Mouse (Mus musculus) kidney, postnatal 25 days (tissue): Measurements from ENCODE around the gene Rexo5.
A peak's percentile ranks its signal among the peaks of the same experiment; 100 is the strongest.

Experiments
- DNase-seq, 2 experiments: peaks; one replicate each; pipeline ENCODE4 v3.0.0; 2021; ENCODE audit warnings: mixed read lengths in 2 of 2

Rexo5 gene

DNA sequence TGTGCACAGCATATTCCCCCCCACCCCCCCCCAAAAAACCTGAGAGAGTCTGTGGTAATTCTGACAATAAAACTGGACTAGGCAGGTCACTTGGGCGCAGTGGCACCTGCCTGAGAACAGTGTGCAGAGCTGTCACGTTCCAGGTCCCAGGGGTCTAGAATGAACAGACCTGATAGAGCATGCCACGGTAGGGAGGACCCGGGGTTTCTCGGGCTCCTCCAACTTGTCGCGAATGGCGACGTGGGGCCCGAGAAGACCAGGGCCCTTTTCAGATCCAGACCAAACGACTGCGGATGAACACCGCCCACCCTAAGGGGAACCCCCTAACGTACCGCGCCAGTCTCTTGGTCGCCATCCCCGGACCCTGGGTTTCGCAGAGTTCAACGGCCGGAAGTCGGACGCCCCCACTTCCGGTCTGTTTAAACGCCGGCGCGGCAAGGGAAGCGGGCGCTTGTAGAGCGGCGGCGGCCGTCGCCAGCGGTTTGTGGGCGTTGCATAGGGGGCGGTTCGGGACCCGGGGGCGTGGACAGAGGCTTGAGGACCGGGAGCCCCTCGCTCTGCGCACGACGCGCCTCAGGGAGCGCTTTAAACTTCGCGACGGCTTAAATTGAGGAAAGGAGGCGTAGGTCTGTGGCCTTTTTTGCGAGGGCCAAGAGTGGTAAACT, at the start of gene Rexo5, which contains the start of gene Eri2:
Rexo5 (plus strand) TSS at position 421 of the 665 bp plus-strand sequence.
Eri2 (minus strand) TSS at position 473 of the 665 bp plus-strand sequence.
- DNase-seq, result peak; percentile 89 to 92

DNA sequence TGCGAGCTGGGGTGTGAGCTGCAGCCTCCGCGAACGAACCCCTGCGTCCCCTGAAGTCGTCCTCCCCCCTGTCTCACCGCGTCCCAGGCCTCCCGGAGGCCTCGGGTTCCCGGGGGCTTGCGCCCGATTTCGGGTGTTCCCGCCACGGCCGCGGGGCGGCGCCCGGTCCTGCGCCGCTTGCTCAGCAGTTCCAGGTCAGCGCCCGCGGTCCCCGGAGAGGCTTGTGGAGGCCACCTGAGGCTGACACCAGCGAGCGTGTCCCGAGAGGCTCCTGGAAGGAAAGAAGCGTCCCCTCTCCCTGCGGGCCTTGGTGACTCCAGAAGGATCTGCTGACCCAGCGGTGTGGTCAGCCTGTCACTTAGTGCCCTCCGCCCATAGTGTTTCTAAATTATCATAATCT, 49.5 kb upstream of the Rexo5 start:
- peak; percentile 42 to 62 for DNase-seq

DNA sequence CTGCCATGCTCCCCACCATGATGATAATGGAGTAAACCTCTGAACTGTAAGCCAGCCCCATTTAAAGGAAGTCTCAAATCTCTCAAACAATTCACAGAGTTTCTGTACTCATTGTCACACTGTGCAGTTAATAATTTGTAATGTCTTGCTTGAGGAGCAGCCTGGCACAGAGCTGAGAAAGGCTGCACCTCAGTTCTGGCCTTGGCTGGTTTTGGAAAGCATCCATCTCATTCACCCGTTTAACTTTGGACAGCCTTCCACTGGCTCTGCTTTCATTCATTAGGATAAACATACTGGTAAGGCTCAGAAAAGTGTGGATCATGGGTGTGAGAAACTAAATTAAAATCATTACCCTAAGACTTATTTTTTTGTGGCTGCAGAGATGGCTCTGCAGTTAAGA, 47.9 kb upstream of the Rexo5 start:
- DNase-seq, result peak; percentile 65 to 82

DNA sequence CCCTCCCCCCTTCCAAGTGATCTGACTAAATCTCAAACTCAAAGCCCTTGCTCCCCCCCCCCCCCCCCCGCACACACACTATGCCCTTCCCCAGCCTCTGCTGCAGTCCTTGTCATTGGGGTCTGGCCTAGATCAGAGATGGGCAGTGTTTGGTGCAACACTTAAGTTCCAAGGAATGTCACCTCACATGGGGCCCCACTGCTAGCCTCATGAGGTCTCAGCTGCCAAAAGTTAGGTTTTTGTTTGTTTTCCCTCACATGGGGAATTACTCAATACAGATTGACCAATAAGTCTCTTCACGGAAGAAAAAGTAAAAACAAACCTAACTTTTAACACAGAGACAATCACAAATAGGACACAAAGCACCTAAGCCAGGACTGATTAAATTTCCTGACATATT, 45.0 kb upstream of the Rexo5 start:
- no peak for DNase-seq

DNA sequence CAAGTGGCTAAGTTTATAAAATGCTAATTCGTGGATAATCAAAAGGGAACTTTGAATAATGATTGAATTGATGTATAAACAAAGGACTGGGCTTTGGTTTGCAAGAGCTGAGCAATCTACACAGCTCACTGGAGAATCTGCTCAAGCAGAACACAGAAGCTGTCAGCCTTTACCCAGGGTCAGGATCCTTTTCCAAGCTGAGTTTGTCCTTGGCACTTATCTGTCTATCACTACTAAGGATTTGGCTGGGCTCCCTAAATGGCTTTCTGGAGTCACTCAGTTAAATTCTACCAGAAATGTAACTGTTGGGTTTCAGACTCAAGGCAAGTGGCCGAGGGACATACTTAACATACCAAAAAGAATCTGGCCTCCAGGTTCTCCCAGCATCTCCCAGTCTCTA, 43.9 kb upstream of the Rexo5 start:
- DNase-seq, result peak; percentile 55 to 70

DNA sequence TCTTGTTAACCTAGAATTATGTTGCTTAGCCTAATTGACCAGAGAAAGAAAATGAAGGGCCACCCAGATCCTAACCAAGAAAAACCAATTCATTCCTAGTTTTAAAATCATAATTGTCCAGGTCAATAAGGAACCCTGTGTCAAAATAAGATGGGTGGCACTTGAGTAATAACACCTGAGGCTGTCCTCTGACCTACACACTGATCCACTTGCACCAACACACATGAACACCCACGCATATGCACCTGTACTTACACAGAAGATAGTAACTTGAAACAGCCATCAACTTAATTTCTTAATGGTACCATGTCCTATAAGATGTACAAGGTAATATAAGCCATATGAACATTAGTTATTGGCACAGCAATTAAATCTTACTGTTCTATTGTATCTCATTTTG, 40.1 kb upstream of the Rexo5 start:
- no peak for DNase-seq

DNA sequence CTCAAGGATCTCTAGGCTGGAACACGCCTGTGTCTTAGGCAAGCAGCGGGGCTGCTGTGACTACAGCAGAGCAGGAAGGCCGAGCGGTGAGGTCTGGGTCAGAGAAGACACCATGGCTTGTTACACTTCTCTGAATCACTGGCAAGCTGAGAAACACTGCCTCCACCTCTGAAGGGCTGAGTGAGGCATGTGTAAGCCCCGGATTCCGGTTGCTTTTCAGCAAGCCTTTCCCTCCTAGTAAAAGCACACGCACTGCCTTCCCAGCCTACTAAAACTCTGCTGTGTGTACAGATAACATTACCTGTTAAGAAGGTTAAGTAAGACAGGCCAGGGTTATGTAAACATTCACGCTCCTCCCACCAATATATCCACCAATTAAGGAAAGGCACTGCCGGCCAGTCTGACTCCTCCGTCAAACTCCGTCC, 33.3 kb upstream of the Rexo5 start, which contains the start of gene Acsm3:
Acsm3 (plus strand) TSS at position 397 of the 425 bp plus-strand sequence.
- peak; percentile 37 to 65 for DNase-seq

DNA sequence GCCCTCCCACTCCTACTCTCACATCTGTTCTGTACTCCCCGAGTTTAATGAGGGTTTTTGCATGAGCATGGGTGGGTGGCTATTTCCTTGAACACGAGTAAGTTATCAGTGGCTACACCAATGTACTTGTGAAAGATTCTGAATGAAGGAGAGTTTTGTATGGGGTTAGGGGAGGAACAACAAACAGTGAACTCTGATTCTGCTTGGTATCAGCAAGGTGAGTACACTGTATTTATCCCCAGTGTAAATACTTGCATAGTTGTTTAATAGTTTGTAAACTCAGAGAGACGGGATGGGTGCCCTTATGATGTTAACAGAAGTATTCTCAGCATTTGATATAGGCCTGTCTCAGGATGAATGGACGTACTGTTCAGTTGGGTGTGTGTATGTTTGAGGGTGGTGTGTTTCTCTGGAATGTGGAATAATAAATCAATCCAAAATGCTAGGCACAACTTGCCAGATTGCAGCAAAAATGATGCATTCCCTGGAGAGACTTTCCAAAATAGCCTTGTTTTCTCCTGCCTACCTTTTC, 31.6 kb upstream of the Rexo5 start:
- no peak for DNase-seq

DNA sequence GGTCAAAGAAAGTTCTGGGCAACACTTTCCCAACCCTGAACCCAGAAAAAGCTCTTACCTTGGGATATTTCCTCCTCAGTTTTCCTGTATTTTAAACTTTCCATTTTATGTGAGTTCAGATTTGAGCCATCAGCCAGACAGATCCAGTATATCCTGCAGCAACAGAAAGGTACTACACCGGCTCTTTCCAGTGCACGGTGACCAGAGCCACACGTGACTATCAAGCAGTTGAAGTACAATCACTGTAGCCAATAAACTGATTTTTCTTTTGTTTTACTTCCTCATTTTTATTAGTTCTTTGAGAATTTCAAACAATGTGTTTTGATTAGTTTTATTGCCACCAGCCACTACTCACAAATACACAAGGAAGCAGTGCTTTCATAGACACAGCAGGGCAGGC, 29.4 kb upstream of the Rexo5 start:
- DNase-seq, result no peak

DNA sequence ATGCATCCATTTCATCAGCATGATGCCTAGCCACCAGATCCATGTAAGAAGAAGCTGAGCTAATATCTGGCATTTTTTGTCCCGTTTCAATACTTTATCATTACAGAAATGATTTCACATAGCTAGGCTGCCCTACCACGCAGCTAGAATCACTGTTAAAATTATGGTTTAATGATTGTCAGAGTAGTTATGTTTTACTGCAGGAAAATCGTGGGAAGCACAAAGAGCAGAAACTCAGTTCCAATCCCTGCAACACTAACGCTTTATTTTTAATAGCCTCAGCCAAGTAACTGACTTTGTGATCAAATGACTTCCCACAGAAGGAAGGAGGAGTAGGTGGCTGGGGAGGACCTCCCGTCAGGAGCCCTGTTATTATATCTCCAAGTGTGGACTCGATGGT, 26.8 kb upstream of the Rexo5 start:
- DNase-seq, result no peak

DNA sequence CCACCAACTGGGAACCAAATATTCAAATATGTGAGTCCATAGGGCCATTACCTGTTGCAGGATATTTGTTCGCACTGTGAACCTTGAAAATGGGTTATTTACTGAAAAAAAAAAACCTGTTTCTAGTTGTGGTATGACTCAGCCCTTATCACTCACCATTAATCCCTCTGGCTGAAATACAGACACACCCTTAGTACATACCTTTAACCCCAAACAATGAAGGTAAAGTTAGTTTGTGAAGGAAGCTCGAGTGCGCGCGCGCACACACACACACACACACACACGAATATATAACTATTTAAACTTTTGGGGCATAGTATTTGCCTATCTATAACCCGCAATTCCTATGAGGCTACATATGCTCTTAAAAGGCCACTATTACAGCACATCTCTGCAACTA, 23.9 kb upstream of the Rexo5 start:
- no peak for DNase-seq

DNA sequence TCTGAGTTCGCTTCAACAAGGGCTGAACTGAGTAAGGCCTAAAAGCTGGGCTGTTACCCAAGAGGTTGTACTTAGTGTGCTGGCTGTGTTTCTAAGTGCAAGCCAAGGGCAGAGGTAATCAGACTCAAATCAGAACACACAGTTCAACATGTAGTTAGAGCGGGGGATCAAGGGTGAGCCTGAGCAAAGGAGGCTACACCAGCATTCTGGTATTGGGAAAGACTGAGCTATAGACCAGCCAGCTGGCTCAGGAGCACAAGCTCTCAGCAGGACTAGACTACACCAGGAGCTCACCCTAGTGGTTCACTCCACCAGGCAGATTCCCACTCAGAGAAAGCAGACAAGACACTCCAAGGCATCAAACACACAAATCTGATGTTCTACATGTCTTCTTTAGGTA, 10.4 kb upstream of the Rexo5 start:
- peak; percentile 7 to 55 for DNase-seq

DNA sequence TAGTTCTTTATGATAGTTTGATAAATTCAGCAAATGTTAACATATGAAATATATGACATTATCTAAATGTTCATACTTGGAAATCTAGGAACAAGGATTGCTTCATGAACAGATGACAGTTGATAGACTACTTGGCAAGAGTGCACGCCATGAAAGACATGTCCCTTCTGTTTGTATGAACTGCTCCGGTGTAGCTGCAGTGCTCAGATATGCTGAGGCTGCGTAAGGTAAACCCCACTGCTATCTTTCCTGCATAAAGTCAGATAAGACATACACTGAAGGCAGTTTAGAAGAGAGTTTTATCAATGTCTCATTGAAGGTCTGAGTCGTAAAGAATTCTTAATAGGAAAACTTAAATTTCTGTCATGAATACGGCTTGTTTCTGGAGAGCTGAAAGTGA, 8.9 kb upstream of the Rexo5 start:
- DNase-seq, result no peak

DNA sequence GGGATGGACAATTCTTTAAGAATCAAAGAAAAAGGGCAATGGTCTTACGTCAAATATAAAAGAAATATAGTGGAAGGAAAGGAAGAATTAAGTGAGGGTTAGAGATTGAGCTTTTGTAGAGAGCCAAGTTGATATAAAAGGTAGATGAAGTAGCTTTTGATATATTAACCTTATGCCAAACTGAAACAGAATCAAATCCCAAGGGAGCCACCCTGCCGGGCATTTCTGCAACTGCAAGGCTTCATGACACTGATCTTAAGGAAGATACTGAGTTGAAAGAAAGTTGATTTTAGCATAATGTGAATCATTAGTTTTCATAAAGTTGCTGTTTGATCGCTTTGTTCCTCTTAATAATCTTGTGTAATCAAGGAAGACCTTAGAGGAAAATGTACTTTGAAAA, 4.8 kb upstream of the Rexo5 start:
- DNase-seq, result no peak

DNA sequence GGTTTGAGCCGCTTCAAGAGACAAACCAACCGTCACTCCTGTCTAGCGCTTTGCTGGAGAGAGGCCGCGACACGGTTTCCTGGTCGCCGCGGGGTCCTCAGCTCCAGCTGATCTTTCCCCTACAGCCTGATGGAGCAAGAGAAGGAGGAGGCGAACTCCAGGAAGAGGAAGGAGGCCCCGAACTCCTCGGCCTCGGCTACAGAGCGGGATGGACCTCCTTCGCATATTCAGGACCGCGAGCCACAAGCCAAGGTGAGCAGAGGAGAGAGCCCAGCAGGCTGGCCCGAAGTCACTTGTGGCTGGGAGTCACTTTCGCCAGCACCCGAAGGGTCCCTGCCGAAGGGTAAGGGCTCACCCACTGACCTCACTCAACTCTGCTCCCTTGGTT, 439 bp downstream of the Rexo5 start:
- peak in 1 of 2 experiments; percentile 14 for DNase-seq

DNA sequence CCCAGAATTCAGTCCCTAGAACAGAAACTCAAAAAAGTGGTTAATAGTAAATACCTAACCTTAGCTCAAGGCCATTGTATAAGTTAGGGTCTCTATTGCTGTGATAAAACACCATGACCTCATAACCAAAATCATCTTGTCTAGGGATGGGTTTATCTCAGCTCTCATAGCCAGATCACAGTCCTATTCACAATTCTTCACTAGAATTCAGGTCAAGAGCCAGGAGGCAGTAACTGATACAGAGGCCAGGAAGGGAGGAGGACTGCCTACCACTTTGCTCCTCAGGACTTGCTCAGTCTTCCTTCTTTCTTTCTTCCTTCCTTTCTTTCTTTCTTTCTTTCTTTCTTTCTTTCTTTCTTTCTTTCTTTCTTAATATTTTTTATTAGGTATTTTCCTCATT, 1.5 kb downstream of the Rexo5 start:
- no peak for DNase-seq

DNA sequence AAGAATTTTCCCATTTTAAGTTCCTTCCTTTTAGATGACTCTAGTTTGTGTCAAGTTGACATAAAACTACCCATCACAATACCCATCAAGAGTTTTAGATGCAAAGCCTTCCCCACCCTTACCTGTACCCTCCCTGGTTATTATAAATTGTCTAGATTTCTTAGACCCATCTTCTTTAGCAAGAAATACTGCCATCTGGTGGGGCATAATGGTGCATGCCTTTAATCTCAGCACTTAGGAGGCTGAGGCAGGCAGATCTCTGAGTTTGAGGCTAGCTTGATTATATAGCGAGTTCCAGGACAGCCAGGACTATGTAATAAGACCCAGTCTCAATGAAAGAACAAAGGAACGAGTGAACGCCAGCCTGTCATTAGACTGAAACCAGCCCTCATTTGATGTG, 6.7 kb downstream of the Rexo5 start:
- DNase-seq, result peak in 1 of 2 experiments; percentile 33

DNA sequence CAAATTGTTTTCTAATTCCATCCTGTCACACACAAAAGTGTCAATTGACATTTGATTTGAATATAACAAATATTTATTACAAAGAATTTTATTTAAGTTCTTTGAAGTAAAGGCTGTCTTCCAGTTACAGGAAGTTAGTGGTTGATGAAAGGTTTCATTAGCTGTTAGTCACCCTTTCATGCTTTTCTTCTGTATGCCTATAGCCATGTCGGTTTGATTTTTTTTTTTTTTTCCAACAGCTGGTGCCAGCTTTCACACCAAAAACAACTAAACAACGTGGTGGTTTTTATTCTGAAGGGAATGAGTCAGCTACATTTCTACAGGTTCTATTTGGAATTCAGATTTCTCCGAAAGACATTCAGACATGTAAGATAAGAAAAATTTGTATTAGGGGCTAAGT, 7.2 kb downstream of the Rexo5 start:
- no peak for DNase-seq

DNA sequence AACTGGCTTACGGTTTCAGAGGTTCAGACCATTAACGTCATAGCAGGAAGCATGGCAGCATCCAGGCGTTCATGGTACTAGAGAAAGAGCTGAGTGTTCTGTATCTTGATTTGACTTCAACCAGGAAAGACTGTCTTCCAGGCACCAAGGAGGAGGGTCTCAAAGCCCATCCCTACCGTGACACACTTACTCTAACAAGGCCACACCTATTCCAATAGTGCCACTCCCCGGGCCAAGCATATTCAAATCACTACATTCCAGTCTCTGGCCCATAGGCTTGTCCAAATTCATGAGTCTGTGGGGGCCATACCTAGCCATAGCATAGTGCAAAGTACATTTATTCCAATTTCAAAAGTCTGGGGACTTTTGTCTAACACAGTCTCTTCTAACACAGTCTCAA, 13.6 kb downstream of the Rexo5 start:
- DNase-seq, result no peak

DNA sequence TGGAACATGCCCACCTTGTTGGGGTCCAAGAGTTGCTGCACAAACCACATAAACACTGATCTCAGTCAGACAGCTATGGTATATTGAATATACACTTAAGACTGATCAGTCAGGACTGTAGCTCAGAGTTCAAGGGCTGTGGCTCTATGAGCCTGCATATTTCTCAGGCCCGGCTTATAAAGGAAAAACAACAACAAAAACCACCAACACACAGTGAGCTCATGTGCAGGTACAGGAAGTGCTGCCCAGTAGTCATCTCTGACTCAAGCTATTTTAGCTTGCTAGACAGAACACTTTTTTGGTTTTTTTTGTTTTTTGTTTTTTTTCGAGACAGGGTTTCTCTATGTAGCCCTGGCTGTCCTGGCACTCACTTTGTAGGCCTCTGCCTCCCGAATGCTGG, 14.9 kb downstream of the Rexo5 start:
- no peak for DNase-seq

DNA sequence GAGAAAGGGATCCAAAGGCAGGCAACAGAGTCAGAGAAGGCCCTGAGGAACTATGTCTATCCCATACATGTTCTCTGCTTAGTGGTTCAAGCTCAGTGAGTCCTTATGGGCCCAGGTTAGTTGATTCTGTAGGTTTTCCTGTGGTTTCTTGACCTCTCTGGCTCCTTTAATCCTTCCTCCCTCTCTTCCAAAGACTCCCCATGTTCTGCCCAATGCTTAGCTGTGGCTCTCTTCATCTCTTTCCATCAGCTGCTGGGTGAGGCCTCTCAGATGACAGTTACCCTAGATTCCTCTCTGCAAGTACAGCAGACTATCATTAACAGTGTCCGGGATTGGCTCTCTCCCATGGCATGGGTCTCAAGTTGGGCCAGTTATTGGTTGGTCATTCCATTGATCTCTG, 41.6 kb downstream of the Rexo5 start:
- no peak for DNase-seq

DNA sequence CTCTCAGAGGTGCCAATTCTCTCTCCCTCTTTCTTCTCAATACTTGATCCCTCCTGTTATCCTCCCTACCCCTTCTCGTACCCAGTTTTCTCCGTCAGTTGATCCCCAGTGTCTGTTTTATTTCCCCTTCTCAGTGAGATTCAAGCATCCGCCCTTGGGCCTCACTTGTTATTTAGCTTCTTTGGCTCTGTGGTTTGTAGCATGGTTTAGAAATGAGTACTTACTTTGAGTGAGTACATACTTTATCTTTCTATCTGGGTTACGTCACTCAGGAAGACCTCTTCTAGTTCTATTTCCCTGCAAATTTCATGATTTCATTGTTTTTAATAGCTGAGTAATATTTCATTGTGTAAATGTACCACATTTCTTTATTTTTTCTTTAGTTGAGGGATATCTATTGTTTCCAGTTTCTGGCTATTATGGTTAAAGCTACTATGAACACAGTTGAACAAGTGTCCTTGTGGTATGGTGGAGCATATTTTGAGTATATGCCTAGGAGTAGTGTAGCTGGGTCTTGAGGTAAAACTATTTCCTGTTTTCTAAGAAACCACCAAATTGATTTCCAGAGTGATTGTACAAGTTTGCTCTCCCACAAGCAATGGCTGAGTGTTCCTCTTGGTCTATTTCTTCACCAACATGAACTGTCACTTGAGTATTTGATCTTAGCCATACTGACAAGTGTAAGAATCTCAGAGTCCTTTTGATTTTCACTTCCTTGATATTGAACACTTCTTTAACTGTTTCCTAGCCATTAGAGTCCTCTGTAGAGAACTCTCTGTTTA, 42.4 kb downstream of the Rexo5 start:
- no peak for DNase-seq

DNA sequence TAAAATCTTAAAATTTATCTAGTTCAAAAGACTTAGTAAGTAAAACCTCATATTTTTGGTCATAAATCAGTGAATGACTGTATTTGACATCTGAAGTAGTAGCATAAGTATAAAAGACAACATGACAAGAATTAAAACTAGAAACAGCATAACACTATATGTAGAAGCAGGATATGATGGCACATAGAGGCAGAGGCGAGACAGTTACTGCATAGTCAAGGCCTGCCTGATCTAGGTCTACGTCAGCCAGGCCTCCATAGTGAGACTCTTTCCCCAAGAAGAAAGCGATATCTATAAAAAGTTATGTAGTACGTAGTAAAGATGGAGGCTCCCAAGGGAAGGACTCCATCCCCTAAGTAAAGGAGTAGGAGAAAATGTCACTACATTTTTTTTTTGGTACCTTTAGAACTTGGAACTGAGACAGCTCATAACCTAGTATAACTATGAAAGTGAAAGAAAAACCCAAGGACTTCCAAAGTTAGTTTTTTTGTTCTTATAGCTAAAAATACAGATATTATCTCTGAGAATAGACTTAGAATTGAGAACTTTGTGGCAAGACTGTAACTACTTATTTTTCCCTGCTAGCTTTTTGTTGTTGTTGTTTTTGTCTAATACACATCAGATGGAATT, 48.1 kb downstream of the Rexo5 start:
- no peak for DNase-seq

DNA sequence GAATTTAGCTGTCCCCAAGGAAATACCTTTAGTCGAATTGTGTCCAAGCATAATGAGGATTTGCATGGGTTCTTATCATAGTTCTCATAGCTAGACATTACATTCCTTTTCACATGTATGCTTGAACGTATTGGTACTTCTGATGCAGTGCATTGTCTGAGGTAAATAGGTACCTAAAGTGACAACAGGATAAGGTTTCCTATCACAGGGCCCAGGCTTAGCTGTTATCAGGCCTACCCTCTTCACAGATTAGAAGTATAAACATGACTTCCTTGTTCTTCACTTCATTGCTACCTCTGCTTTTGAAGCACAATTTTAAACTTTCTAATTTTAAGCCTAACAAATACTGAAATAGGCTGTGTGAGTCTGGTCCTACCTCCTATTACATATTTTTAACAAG, 51.7 kb downstream of the Rexo5 start:
- DNase-seq, result no peak
